Mouse (Mus musculus) monocyte, adult 2 months (primary cell): Measurements from ENCODE around the gene Mnt.

Experiments
- DNase-seq, 2 experiments: peaks; one replicate each; pipeline ENCODE4 v3.0.0; 2022; ENCODE audit warnings: low spot score in 2 of 2, low read depth in 1 of 2

Gene Mnt

DNA sequence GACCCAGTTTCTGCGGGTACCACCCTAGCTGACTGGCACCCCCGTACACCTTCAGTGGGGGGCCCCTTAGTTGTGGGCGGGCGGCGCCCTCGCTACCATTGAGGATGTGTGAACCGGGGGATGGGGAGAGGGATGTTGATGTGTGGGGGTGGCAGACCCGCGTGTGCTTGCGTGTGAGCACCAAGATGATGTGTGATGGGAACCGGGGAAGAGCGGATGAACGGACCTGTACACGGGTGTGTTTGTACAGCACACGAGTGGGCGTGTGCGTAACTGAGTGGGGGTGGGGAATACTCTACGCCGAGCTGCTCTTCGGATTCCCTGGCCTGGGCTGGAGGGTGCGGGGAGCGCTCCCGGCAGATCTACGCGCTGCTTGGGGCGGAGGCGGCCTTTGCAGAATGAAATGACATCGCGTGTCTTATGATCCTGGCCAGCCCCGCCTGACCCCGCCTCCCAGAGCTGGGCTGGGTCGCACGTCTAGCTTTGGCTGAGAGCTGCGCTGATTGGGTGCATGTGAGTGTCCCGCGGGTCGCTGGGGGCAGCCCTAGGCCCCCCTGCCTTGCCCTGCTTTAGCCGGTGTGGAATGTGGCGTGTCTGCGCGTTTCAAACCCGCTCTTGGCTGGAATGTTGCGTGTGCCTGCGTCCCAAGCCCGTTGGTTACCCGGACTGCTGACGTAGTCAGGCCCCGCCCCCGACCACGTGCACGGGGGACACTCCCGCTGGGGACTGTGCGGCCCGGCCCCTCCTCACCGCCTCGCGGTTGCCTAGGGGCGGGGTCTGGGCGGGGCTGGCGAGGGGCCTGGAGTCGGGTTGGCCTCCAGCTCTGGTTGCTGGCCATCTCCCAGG is 1.1 kb downstream of the Mnt start:
- DNase-seq = peak; percentile 99 to 100

DNA sequence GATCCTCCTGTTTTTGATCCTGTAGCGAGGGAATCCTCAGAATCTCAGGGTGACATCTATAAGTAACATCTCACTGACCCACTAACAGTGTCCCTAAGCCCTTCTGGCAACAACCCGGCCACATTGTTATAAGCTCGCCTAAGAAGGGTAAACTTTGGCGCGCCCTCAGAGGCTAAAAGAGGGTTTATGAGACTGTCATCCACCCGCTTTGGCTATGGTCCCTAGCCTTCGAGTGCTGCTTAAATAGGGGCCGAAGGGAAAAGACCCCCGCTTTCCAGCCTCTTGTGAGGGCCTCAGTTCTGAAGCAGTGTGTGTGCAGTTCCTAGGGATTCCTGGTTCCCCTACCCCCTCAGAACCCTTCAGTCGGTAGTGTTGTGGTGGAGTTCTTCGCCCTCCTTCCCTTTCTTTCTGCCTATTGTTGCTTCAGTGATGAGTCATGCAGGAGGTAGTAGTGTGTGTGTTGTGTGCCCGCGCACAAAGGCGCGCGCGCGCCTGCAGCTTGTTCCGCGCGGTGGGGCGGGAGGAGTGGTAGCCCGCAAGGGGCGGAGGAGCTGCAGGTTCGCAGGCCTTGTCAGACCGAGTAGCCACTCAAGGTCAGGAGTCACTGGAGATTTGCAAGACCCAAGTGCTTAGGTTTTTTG is 1.9 kb downstream of the Mnt start:
- peak; percentile 55 to 78 for DNase-seq

DNA sequence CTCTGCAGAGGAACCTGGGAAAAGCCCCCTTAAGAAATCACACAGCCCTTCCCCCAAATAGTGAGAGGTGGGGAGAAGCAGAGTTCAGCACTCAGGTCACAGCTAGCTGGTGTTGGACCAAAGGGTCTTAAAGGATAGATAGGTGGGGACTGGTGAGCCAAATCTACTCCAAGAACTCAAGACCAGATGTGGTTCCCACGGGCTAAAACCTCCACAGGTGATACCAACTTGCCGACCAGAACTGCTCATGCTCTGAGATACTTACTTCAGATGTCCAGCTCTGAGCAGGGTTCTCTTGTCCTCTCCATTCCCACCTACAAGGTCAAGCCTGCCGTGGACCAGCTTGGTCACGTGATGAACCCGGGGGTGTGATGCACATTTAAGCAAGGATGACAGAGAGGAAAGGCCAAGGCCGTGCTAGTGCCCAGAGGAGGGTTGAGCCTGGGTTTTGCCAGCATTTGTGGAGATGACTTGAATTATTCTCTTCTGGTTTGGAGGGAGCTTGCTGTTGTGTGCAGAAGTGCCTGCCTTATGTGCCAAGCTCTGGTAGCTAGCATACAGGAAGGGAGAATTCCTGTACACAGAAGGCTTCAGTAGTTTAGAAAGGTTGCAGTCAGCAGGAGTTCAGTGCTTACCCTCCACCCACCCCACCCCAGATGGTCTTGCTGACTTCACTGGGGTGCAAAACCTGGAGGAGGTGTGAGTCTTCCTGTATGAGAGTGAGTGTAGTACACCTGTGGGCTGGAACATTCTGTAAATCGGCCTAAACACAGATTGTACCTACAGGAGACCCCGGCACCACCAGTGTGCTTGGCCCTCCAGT is 3.0 kb downstream of the Mnt start:
- DNase-seq = no peak

DNA sequence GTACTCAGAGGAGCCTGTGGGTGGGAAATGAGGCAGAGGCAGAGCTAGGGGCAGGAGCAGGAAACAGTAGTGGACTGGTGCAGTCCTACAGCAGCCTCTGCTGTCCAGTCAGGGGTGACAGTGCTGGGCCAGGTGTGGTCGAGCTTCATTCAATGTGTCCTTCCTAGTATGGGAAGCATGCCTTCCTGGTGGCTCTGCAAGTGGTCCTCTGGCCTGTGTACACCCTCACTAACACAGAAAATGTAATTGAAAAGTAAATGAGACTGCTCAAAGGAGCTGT is 3.6 kb downstream of the Mnt start:
- no peak for DNase-seq

DNA sequence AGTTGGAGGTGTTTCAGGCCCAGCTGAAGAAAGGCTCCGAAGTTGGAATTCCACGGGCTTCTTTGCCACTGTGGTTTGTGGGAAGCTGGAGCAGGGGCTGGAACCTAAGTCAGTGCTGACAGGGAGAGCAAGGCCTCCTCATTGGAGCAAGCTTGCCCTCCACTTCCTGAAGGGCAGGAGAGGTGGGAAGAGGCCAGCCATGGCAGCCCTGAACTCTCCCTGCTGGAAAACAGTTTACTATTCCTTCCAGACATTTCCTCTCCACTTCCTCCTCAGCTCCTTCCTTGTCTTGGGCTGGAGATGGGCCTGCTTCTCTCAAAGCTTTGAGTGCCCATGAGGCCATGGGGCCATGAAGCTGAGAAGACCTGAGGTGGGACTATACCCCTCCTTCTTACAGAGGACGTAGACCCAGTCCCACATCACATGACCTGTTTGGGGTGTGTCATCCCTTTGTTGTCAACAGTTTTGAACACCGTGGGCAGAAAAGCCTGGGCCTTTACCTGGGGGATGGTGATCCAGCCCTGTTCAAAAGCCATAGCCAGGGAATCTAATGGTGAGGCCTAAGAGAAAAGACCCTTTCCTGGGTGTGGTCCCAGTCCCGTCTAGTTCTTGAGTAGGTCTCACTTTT is 4.0 kb downstream of the Mnt start:
- DNase-seq = no peak

DNA sequence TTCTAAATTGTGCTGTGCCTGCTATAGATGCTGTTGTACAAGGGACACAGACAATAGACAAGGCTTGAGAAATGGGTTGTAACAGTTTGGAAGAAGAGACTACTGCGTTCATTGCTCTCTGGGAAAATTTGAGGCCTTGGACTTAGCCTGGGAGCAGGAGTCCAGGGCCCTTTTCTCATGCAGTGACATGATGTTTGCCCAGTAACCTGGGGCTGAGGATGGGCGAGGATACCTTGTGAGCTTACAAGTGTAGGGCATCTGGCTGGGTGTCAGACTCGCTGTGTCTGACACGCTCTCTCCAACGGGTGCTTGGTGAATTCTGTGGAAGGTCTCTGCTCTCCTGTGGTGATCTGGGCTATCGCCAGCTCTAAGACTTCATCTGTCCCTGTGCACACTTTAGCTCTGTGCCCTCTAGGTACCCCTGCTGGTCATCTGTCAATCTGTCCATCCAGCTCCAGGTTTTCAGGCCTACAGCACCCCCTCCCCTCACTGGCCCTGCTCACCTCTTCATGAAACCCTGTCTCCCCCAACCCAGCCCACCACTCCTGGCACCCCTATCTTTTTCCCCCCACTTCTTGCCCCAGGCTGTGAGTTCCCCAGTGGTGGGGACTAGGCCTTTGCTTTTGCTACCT is 5.0 kb downstream of the Mnt start:
- DNase-seq = no peak

DNA sequence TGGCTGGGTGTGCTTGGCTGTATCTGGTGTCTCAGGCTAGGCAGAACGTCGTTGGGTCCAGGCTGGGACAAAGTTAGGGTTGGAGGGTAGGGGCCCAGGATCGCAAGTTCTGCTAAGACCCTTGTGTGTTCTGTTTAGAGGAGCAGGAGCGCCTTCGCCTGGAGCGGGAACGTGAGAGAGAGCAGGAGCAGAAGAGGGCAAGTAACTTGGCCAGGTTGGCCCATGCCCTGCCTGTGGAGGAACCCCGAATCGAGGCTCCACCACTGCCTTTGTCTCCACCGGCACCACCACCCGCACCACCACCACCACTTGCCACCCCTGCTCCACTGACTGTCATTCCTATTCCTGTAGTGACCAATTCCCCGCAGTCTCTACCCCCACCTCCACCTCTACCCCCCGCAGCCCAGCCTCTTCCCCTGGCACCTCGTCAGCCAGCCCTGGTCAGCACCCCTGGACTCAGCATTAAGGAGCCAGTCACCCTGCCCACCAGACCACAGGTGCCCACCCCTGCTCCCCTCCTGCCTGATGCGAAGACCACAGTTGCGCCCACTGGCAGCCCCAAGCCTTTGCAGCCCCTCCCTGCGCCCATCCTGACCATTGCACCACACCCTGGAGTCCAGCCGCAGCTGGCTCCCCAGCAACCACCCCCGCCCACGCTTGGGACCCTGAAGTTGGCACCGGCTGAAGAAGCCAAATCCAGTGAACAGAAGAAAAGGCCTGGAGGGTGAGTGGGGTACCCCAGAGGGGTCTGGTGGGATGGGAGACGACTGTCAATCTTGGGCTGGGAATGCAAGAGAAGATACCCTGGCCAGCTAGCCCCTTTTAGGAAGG is 5.7 kb downstream of the Mnt start:
- DNase-seq = no peak

DNA sequence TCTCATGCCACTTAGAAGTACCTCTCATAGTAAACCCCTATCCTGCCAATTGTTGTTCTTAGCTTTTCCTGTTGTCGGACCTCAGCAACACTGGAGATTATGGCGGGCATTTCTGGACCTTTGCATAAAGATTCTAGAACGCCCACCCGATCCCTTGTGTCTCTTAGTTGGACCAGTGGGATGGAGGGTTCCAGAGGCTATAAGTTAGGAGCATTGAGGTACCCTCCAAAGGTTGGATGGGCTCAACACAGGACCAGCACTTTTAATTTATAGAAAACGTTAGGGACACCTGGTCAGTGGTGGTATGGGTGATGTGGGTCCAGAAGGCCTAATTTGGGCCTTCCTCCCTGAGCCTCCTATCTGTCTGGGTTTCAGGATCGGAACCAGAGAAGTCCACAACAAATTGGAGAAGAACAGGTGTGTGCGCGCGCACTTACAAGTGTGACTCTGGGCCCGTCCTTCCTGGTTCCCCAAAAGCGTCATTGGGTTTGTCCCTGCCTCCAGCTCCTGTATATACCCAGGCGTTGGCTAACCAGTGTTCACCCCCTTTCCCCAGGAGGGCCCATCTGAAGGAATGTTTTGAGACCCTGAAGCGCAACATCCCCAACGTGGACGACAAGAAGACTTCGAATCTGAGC is 6.5 kb downstream of the Mnt start:
- DNase-seq = no peak

DNA sequence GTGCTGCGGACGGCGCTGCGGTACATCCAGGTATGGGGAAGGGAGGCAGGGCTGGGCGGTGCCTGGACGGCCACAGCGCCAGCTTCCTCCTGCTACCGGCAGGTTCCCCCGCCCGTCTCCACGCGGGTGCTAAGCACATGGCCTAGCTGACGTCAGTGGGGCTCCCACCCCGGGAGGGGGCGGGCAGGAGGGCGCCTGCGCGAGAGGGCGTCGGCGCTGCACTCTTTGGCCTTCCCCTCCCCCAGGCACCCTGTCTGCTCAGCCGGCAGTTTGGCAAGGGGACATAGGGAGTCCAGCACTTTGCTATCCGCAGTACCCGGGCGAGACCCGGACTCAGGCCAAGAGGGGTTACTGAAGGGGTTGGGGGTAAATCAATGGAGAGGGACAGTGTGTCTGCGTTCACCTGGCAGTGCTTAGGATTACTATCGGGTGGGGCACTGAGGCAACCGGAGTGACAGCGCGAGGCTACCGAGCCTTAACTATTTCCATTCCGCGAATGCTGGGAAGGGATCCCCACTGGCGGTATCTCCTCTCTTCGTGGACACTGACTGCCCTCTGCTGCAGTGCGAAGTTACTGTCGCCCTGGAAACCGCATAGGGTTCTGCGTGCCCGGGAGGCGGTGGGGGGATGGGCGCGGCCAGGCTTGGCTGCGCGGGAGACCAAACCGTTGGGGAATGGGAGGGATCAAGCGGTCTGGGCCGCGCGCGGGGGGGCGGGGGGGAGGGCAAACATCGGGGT is 7.1 kb downstream of the Mnt start:
- DNase-seq = peak; percentile 96 to 99

DNA sequence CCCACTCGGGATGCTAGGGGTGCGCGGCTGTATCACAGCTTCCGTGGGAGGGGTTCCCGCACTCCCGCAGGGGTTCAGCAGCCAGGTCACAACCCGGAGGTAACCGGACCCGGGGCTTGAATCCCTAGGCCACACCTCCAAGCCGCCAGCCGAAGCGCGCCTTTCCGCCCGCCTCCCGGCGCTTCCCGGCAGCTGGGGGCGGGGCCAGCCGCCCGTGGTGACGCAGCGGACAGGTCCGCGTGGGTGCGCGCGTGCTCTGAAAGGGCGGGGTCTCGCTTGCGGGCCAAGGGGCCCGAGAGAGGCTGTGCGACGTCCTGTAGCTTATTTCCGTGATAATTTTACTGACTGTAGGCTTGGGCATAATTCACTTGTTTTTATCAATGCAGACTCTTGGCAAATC is 7.7 kb downstream of the Mnt start:
- DNase-seq = peak; percentile 97 to 98

DNA sequence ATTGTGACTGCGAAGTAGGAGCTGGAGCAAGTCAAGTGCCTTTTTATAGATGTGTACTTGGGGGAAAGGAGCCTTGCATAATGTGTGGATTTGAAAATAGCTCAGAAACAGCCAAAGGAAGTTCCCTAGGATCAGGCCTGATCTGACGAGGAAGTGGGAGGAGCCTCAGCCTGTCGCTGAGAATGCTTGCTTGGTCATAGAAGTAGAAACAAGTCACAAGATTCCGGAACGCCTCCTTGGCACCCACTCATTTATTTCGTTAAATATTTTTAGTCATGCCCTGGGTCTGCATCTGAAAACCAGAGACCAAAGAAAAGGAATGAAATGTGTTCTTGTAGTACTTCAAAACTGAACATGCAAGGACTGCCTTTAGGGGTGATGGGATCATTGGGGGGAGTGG is 8.3 kb downstream of the Mnt start:
- DNase-seq = peak; percentile 76 to 78

DNA sequence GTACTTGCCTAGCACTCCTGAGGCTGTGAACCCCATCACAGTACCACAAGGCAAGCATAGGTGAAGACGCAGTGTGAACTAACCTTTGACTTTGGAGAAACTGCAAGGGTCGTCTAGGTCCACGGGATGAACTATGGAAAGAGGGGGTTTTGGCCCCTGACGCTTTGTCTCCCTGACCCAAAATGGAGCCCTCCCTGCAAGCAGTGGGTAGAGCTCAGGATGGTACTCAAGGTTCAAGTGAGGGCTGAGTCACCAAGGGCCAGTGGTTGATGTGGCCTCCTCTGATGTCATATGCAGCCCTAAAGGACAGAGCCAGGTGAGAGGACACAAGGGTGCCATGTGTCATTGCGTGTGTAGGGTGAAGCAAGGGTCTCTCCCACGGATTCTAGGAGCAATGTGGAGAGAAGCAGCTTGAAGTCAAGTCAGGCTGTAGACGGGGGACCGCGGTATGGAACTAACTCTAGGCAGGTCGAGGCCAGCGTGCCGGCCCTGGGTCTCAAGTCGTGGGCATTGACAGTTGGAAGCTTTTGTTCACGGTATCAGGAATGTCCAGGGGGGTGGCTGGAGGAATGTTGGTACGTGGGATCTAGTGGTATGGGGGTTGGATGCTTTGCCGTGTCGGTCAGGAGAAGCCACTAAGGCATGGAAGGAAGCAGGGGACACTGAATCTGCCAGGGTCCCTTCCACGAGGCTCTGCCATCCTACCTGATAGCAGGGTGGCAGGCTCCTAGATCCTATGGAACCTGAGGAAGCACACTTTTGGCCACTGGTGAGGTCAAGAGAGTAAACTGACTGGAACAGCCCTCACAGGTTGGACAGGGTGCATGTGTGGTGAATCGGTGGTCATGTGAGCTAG is 9.4 kb downstream of the Mnt start:
- no peak for DNase-seq

DNA sequence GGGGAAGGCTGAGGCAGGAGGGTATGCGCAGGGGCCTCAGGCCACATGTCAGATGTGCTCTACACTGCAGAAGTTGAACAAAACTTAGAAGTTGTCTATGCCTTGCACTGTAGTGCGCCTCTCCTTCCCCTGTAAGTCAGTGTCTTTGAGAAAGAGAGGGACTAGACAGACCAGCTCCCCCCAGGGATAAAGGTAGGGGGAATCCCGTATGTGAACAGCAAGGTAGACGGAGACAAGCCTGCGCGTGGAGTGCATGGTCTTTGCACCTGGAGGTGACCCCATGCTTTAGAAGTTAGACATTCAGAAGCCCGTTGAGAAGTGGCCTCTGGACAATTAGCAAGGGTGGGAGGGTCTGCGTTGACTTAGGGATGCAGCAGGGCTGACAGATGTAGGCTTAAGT is 10.0 kb downstream of the Mnt start:
- DNase-seq = no peak

DNA sequence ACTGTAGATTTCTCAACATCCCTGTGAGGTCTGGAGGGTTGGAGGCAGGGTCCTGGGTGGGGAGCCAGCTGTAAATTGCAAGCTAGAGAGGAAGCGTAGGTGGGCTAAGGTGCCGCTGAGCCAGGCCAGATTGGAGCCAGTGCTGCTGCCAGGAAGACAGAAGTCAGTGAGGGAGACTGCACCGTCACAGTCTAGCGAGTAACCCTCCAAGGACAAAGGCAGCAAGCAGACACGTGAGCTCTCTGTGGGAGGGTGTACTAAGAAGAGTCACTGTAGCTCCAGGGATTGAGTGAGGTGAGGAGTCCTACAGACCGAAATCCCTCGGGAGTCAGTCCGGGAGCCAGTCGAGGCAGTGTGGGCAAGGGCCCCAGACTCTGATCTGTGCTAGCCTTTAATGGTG is 10.6 kb downstream of the Mnt start:
- no peak for DNase-seq

DNA sequence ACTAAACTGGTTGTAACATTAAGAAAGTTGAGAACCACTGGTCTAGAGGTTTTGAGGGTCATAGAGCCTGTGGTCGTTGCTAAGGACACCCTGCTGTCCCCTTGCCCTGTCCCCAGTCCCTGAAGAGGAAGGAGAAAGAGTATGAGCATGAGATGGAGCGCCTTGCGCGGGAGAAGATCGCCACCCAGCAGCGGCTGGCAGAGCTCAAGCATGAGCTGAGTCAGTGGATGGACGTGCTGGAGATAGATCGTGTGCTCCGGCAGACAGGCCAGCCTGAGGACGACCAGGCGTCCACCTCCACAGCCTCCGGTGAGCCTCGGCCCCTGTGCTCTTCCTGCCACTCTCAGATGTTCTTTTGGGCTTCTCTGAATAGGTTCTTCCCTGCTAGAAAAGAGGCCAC is 11.3 kb downstream of the Mnt start:
- no peak for DNase-seq

DNA sequence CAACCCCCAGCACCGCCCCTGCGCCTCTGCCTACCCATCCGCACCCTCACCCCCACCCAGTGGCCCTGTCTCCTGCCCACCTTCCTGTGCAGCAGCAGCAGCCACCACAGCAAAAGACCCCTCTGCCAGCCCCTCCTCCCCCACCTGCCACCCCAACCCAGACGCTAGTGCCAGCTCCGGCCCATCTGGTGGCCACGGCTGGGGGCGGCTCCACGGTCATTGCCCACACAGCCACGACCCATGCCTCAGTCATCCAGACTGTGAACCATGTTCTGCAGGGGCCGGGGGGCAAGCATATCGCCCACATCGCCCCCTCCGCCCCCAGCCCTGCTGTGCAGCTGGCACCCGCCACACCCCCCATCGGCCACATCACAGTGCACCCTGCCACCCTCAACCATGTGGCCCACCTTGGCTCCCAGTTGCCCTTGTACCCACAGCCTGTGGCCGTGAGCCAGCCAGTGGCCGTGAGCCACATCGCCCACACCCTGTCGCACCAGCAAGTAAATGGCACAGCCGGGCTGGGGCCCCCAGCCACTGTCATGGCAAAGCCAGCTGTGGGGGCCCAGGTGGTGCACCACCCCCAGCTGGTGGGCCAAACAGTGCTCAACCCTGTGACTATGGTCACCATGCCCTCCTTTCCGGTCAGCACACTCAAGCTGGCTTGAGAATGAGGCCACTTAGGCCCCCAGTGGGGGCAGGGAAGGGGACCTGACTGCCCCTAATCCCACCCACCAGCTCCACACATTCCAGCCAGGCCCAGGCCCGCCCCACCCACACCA is 12.1 kb downstream of the Mnt start:
- no peak for DNase-seq

DNA sequence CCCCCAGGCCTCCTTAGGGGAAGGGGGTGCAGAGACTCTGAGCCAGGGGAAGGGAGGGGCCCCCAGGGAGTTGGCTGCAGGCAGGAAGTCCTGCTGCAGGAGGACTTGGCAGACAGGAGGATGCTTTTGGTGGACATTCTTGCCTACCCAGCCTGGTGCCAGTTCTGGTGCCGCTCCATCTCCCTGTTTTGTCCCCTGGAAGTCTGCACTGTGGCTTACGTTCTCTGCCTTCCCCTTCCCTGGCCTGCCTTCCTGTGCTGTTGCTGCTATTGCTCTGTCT is 12.7 kb downstream of the Mnt start:
- DNase-seq = no peak

DNA sequence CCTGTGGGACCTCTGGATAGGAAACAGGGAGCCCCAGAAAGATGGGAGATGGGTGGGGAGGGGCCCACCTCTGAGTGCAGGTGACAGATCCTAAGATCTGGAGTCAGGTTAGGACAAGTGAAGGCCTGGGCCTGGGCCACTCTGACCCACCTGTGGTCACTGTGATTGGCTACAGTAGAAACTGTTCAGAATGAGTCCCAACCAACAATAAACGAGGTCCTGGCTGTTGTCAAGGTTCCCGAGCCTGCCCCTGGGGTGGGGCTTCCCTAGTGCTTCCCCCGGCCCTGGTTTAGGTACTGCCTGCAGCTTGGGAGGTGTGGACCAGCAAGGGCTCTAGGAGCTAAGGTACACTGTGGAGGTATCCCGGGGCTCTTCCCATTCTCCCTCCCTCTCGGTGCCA is 13.0 kb downstream of the Mnt start:
- DNase-seq = no peak
